Mouse (Mus musculus): ENCODE results near the gene Il22ra2.

DNA sequence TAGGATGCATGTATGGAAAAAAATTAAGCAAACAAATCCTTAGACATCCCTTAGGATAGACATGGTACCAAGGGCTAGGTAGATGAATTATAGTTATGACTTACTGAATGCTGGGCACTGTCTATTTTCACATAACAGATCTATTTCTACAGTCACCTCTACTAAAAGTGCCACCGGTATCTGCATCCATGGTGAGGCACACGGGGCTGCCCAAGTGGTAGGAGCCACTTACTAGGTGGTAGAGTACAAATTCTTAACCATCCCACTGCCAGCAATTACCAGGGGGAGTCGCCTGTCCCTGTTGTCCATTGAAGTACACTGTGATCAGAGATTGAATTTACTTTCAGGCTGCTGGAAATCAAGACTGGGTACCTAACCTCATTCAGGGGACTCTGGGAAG is 28.5 kb upstream of the Il22ra2 start:
- TF ChIP-seq EP300 (IDR thresholded peaks at IDR 0.05) = no peak
- TF ChIP-seq CTCF (IDR thresholded peaks at IDR 0.05) = no peak
